Comparison of ENCODE assay signal across 14 mouse cellular contexts in the genomic region with DNA sequence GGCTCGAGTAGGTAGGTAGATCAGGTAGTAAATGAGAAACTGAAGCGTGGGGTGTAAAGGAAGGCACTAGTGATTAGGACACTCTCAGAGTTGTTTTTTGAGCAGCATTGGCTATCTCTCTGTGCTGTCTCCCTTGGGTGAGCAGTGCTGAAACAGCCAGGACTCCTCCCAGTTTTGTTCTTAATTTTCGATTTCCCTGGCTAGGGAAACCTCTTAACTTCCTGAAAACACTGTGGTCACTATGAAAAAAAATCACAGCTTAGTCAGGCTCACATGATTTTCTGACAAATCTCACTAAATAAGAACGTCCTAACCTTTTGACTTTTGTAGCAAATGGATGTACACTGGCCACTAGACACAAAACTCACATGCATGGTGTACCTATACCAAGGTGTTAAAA. TPM values are rescaled to one million over a fixed set of nuclear protein-coding genes. Genes with fewer than 3 reads are reported as not detected.
DNase-seq lines count a peak whose midpoint lies in the region; ATAC-seq and TF ChIP-seq lines count a peak whose summit lies in the region.
"Had no signal": no experiment of that assay in that cellular context is flagged by ENCODE, and none has a peak within 500 bp of the region (broad histone marks: within the 10 kb centered on the region; RNA-seq: fewer than 3 reads in every experiment).

A gene (minus strand): TSS at position 92 of the 400 bp plus-strand sequence.

- H3K27me3 ChIP-seq in hindbrain, postnatal 0 days (ENCODE audit: insufficient read depth, low read length): no peaks in the 10 kb centered on the region
- H3K27me3 ChIP-seq: midbrain, embryonic 12.5 days had no signal

- no peak within 1 kb of the TSS for H3K9ac ChIP-seq in hindbrain, postnatal 0 days (replicated peaks; ENCODE audit: low read length)
- H3K9ac ChIP-seq: hindbrain, embryonic 14.5 days; midbrain, embryonic 12.5 days had no signal

- no peak for TF ChIP-seq CTCF in hindbrain, postnatal 0 days (IDR thresholded peaks at IDR 0.05; ENCODE audit: low read depth)
- TF ChIP-seq CTCF in layer of hippocampus, adult 2 months (conservative IDR thresholded peaks at IDR 0.05): no peak

- no peaks in the 10 kb centered on the region for H3K9me3 ChIP-seq in hindbrain, postnatal 0 days (ENCODE audit: low read length)
- H3K9me3 ChIP-seq: midbrain, embryonic 12.5 days had no signal

- no peak within 1 kb of the TSS for H3K27ac ChIP-seq in hindbrain, postnatal 0 days
- no peak within 1 kb of the TSS for H3K27ac ChIP-seq in layer of hippocampus, adult 2 months
- H3K27ac ChIP-seq: hindbrain, embryonic 14.5 days; kidney, postnatal 0 days; midbrain, embryonic 12.5 days had no signal

- ATAC-seq in hindbrain, postnatal 0 days: no peak

- DNase-seq in heart, adult 9 months (ENCODE audit: low spot score in 2 of 2): peak; percentile 75 to 82
- no peak for DNase-seq in heart, postnatal 4 days
- no peak for DNase-seq in urinary bladder, adult 2 months (ENCODE audit: low spot score)
- no peak for DNase-seq in urinary bladder, postnatal 14 days (ENCODE audit: low spot score)
- peak; percentile 46 for DNase-seq in lung, postnatal 36 days
- no peak for DNase-seq in hindbrain, postnatal 0 days (ENCODE audit: low spot score)
- no peak for DNase-seq in layer of hippocampus, adult 2 months (ENCODE audit: low spot score in 2 of 2)
- DNase-seq: cerebellum, postnatal 36 days; layer of hippocampus, postnatal 36 days; right cerebral cortex, postnatal 25 days; thymus, adult 18-20 months had no signal

- H3K36me3 ChIP-seq in hindbrain, postnatal 0 days (ENCODE audit: insufficient read depth, low read length): no peaks in the 10 kb centered on the region
- H3K36me3 ChIP-seq: midbrain, embryonic 12.5 days had no signal

- 72% methylated on average over 4 of the region's 4 CpGs for WGBS in hindbrain, postnatal 0 days

- H3K4me1 ChIP-seq in hindbrain, postnatal 0 days (ENCODE audit: insufficient read depth, low read length): no peaks in the 10 kb centered on the region
- H3K4me1 ChIP-seq: midbrain, embryonic 12.5 days had no signal

- no peak within 1 kb of the TSS for H3K4me2 ChIP-seq in hindbrain, postnatal 0 days (ENCODE audit: low read depth, low read length)
- H3K4me2 ChIP-seq: hindbrain, embryonic 14.5 days; midbrain, embryonic 12.5 days had no signal

- no peak within 1 kb of the TSS for H3K4me3 ChIP-seq in hindbrain, postnatal 0 days (ENCODE audit: low read length)
- no peak within 1 kb of the TSS for H3K4me3 ChIP-seq in layer of hippocampus, adult 2 months
- H3K4me3 ChIP-seq: midbrain, embryonic 12.5 days had no signal

RNA-seq across cellular contexts. Expression of the gene that starts here (rescaled TPM):
- total RNA-seq in heart, postnatal 4 days (2021): 1 to 10 TPM in 1 of 2 experiments, under 1 TPM in 1; 0.68 to 1.1 TPM
- polyA plus RNA-seq in urinary bladder, adult 2 months (2012; rRNA removed): 9.0 and 11.8 TPM in 2 replicates
- total RNA-seq in hindbrain, postnatal 0 days (2014; rRNA removed): 0.43 and 0.94 TPM in 2 replicates
- polyA plus RNA-seq in hindbrain, postnatal 0 days (2015; fragmentation: Nextera tagmentation; extraction: Ambion mirVana): 0.28 and 0.29 TPM in 2 replicates
- under 1 TPM; 0.12 to 0.20 TPM for total RNA-seq in layer of hippocampus, adult 2 months (2021)

Comparison
In these comparisons a context has a peak if more than half of its experiments do, and no peak if none do; other contexts are left out.
1. DNase-seq: peak in heart, adult 9 months (2 of 2) and lung, postnatal 36 days (single experiment); none in heart, postnatal 4 days (single experiment), urinary bladder, adult 2 months (single experiment), urinary bladder, postnatal 14 days (single experiment), hindbrain, postnatal 0 days (single experiment) and layer of hippocampus, adult 2 months (0 of 2).